Mouse (Mus musculus): ENCODE measurements around the gene Akr7a5. TPM values are rescaled to one million over a fixed set of nuclear protein-coding genes. Genes with fewer than 3 reads are reported as not detected.

Akr7a5 gene
- polyA plus RNA-seq, 1 experiment from 2014 or later: 64.4 TPM

GRCm38 (mm10) chr4:139336822-139337483 lies 26.4 kb downstream of the Akr7a5 start:
- Histone ChIP-seq H3K4me2 (peak overlapping the region; percentile 40), H3K27me3 (replicated peaks) (peaks cover 10% of the 10 kb centered on the region), H3K9ac (replicated peaks) (0 out of 2 replicates have a peak overlapping the region, but pooled peaks have one; percentile 10), H3K36me3 (no peaks in the 10 kb centered on the region), H3K4me1 (no peaks in the 10 kb centered on the region), H3K9me3 (replicated peaks) (no peaks in the 10 kb centered on the region), H3K27ac (replicated peaks) (no peak overlapping the region), H3K4me3 (replicated peaks) (peak overlapping the region; percentile 19; the same call in 1 of the 2 replicates)
- no peak for ATAC-seq (ENCODE audit: low FRiP score)
- WGBS: 29% methylated on average over 24 of the region's 24 CpGs

DNA sequence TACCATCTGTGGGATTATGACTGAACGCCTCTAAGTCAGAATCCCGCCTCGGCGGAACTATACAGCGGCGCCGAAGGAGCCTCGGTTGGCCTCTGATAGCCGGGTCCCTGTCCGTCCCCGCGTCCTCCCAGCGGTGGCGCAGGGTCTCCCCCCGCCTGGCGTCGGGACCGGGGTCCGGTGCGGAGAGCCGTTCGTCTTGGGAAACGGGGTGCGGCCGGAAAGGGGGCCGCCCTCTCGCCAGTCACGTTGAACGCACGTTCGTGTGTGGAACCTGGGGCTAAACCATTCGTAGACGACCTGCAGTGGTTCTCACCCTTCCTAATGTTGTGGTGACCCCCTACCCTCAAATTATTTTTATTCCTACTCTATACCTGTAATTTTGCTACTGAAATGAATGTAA lies 27.6 kb downstream of the Akr7a5 start:
- Histone ChIP-seq H3K27me3 (replicated peaks) (peaks cover 10% of the 10 kb centered on the region), H3K9ac (replicated peaks) (no peak overlapping the region), H3K27ac (replicated peaks) (no peak overlapping the region), H3K36me3 (no peaks in the 10 kb centered on the region), H3K9me3 (replicated peaks) (no peaks in the 10 kb centered on the region), H3K4me3 (replicated peaks) (no peak overlapping the region), H3K4me2 (no peak overlapping the region), H3K4me1 (no peaks in the 10 kb centered on the region)
- ATAC-seq (ENCODE audit: low FRiP score): no peak
- 56% methylated on average over 33 of the region's 33 CpGs for WGBS

GRCm38 (mm10) chr4:139340835-139341234 lies 30.3 kb downstream of the Akr7a5 start:
- H3K9me3 ChIP-seq (replicated peaks): no peaks in the 10 kb centered on the region
- ATAC-seq (ENCODE audit: low FRiP score): no peak

GRCm38 (mm10) chr4:139341556-139342233 lies 31.2 kb downstream of the Akr7a5 start:
- Histone ChIP-seq H3K4me3 (replicated peaks) (no peak overlapping the region), H3K9me3 (replicated peaks) (no peaks in the 10 kb centered on the region), H3K9ac (replicated peaks) (no peak overlapping the region), H3K4me2 (no peak overlapping the region), H3K36me3 (peaks cover 16% of the 10 kb centered on the region), H3K4me1 (no peaks in the 10 kb centered on the region), H3K27me3 (replicated peaks) (peaks cover 8% of the 10 kb centered on the region), H3K27ac (replicated peaks) (no peak overlapping the region)
- no peak for ATAC-seq (ENCODE audit: low FRiP score)
- 82% methylated on average over 7 of the region's 7 CpGs for whole genome bisulfite sequencing

More at GRCm38 (mm10) chr4:139340835-139341234, 30.3 kb downstream of the Akr7a5 start:
- H3K4me2 ChIP-seq: no peak overlapping the region
- H3K9ac ChIP-seq (replicated peaks): no peak overlapping the region
- no peaks in the 10 kb centered on the region for H3K4me1 ChIP-seq
- H3K4me3 ChIP-seq (replicated peaks): no peak overlapping the region
- peaks cover 10% of the 10 kb centered on the region for H3K27me3 ChIP-seq (replicated peaks)
- peaks cover 8% of the 10 kb centered on the region; the same call in 1 of the 2 replicates for H3K36me3 ChIP-seq
- WGBS: 87% methylated on average over 4 of the region's 4 CpGs
- no peak overlapping the region for H3K27ac ChIP-seq (replicated peaks)

GRCm38 (mm10) chr4:139343718-139344117 lies 33.2 kb downstream of the Akr7a5 start:
- H3K4me3 ChIP-seq (replicated peaks): no peak overlapping the region
- H3K4me1 ChIP-seq: no peaks in the 10 kb centered on the region
- no peak overlapping the region for H3K9ac ChIP-seq (replicated peaks)
- no peak overlapping the region for H3K27ac ChIP-seq (replicated peaks)
- peaks cover 34% of the 10 kb centered on the region for H3K36me3 ChIP-seq
- H3K4me2 ChIP-seq: no peak overlapping the region
- ATAC-seq (ENCODE audit: low FRiP score): no peak
- 61% methylated on average over 5 of the region's 5 CpGs for WGBS
- no peaks in the 10 kb centered on the region for H3K9me3 ChIP-seq (replicated peaks)
- no peaks in the 10 kb centered on the region for H3K27me3 ChIP-seq (replicated peaks)

DNA sequence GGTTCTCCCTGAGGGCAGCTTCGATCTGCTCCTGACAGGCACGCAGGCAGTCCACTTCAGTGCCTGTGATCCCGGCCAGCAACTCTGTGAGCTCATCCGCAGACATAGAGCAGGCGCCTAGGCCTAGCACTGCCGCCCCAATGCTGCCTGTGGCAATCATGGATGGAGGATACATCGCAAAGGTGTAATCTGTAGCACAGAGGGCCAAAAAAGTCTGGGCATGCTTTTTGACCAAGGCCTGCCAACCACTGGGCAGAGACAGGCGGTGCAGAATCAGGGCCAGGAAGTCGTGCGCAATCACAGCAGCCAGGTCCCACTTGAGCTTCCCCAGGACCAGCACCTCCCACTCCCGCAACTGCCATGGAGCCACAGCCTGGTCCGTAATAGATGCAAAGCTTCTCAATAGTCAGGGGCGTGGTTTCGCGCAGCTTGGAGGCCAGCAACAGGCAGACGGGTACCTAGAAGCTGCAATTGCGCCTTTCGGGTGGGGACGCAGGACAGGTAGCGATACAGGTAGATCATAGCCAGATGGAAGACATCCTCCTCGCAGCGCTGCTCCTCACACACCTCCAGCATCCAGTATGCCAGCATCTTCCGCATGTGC lies 35.0 kb downstream of the Akr7a5 start:
- no peak overlapping the region for H3K27ac ChIP-seq (replicated peaks)
- no peak overlapping the region for H3K4me3 ChIP-seq (replicated peaks)
- H3K36me3 ChIP-seq: peaks cover 47% of the 10 kb centered on the region
- no peaks in the 10 kb centered on the region for H3K27me3 ChIP-seq (replicated peaks)
- H3K9me3 ChIP-seq (replicated peaks): no peaks in the 10 kb centered on the region
- WGBS: 79% methylated on average over 23 of the region's 23 CpGs
- H3K9ac ChIP-seq (replicated peaks): no peak overlapping the region
- ATAC-seq (ENCODE audit: low FRiP score): no peak
- H3K4me2 ChIP-seq: no peak overlapping the region
- H3K4me1 ChIP-seq: peaks cover 2% of the 10 kb centered on the region

GRCm38 (mm10) chr4:139351931-139352711 lies 41.6 kb downstream of the Akr7a5 start, which contains the start of the genes Mrto4, Emc1 and Ubr4:
TSS of gene Mrto4 (minus strand) at chr4:139352576.
TSS of gene Emc1 (plus strand) at chr4:139352587.
TSS of gene Ubr4 (plus strand) at chr4:139352609.
- Histone ChIP-seq H3K27ac (replicated peaks) (peak within 1 kb of the TSS; percentile 98), H3K36me3 (peaks cover 50% of the 10 kb centered on the region), H3K4me1 (peaks cover 26% of the 10 kb centered on the region), H3K4me2 (peak within 1 kb of the TSS; percentile 92), H3K27me3 (replicated peaks) (no peaks in the 10 kb centered on the region), H3K4me3 (replicated peaks) (peak within 1 kb of the TSS; percentile 93), H3K9me3 (replicated peaks) (no peaks in the 10 kb centered on the region), H3K9ac (replicated peaks) (peak within 1 kb of the TSS; percentile 96)
- ATAC-seq (ENCODE audit: low FRiP score): peak; percentile 94
- under 1% methylated on average over 64 of the region's 64 CpGs for WGBS

- Histone ChIP-seq H3K36me3 (peaks cover 51% of the 10 kb centered on the region), H3K27ac (replicated peaks) (peak overlapping the region; percentile 98), H3K27me3 (replicated peaks) (no peaks in the 10 kb centered on the region), H3K4me2 (peak overlapping the region; percentile 92), H3K9ac (replicated peaks) (peak overlapping the region; percentile 96), H3K4me3 (replicated peaks) (peak overlapping the region; percentile 93), H3K4me1 (peaks cover 26% of the 10 kb centered on the region), H3K9me3 (replicated peaks) (no peaks in the 10 kb centered on the region)
- peak; percentile 51; the same call in 1 of the 2 replicates for ATAC-seq (ENCODE audit: low FRiP score)
- WGBS: under 1% methylated on average over 7 of the region's 7 CpGs
Observed at GRCm38 (mm10) chr4:139352832-139353231, 42.3 kb downstream of the Akr7a5 start.

DNA sequence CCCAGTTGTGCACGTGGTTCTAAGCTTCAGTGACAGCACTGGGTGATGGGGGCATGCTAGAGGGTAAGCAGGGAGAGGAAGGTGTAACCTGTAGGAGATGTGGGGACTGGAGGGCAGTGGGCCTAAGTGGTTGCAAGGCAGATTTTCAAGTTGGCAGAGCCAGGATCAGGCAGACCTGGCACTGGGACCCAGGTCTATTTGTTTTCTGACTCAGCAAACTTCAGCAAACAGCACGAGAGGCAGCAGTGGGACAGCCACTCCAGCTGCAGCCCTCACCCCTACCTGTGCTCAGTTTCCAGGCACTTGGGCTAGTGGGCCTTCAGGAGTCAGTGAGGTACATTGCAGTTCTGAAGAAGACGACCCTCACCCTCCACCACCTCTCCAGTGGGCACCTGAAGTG lies 46.7 kb downstream of the Akr7a5 start:
- no peak overlapping the region for H3K27ac ChIP-seq (replicated peaks)
- no peaks in the 10 kb centered on the region for H3K27me3 ChIP-seq (replicated peaks)
- no peaks in the 10 kb centered on the region for H3K9me3 ChIP-seq (replicated peaks)
- H3K4me3 ChIP-seq (replicated peaks): no peak overlapping the region
- no peak overlapping the region for H3K9ac ChIP-seq (replicated peaks)
- 92% methylated on average over 3 of the region's 3 CpGs for WGBS
- no peak overlapping the region for H3K4me2 ChIP-seq
- peaks cover 72% of the 10 kb centered on the region for H3K36me3 ChIP-seq
- H3K4me1 ChIP-seq: peaks cover 11% of the 10 kb centered on the region
- ATAC-seq (ENCODE audit: low FRiP score): no peak

- ATAC-seq (ENCODE audit: low FRiP score): no peak
- Histone ChIP-seq H3K36me3 (peaks cover 96% of the 10 kb centered on the region), H3K9ac (replicated peaks) (no peak overlapping the region), H3K27me3 (replicated peaks) (no peaks in the 10 kb centered on the region), H3K9me3 (replicated peaks) (no peaks in the 10 kb centered on the region), H3K27ac (replicated peaks) (no peak overlapping the region), H3K4me1 (no peaks in the 10 kb centered on the region), H3K4me3 (replicated peaks) (no peak overlapping the region), H3K4me2 (no peak overlapping the region)
- 95% methylated on average over 11 of the region's 11 CpGs for WGBS
Observed at GRCm38 (mm10) chr4:139360761-139361548, 50.4 kb downstream of the Akr7a5 start.
